Mouse (Mus musculus): ENCODE results near the gene Clybl.
A peak's percentile ranks its signal among the peaks of the same experiment; 100 is the strongest.

The Clybl gene

GRCm38 (mm10) chr14:122181078-122181814, at the start of gene Clybl:
Clybl (plus strand) TSS chr14:122181704.
- peak; percentile 82 for DNase-seq (ENCODE audit: low read depth)

- no peak for DNase-seq (ENCODE audit: low read depth)
Measured at GRCm38 (mm10) chr14:122136368-122136928, 45.1 kb upstream of the Clybl start.

- DNase-seq (ENCODE audit: low read depth) = no peak
Measured at GRCm38 (mm10) chr14:122137234-122137633, 44.3 kb upstream of the Clybl start.

GRCm38 (mm10) chr14:122140126-122140525, 41.4 kb upstream of the Clybl start:
- DNase-seq (ENCODE audit: low read depth) = no peak

- no peak for DNase-seq (ENCODE audit: low read depth)
Measured at GRCm38 (mm10) chr14:122143585-122144269, 37.8 kb upstream of the Clybl start.

GRCm38 (mm10) chr14:122145374-122145773, 36.1 kb upstream of the Clybl start:
- no peak for DNase-seq (ENCODE audit: low read depth)

GRCm38 (mm10) chr14:122150616-122151015, 30.9 kb upstream of the Clybl start:
- no peak for DNase-seq (ENCODE audit: low read depth)

GRCm38 (mm10) chr14:122157738-122158137, 23.8 kb upstream of the Clybl start:
- DNase-seq (ENCODE audit: low read depth) = no peak

GRCm38 (mm10) chr14:122160916-122161315, 20.6 kb upstream of the Clybl start:
- no peak for DNase-seq (ENCODE audit: low read depth)

GRCm38 (mm10) chr14:122168912-122169311, 12.6 kb upstream of the Clybl start:
- DNase-seq (ENCODE audit: low read depth) = no peak

GRCm38 (mm10) chr14:122170202-122170781, 11.2 kb upstream of the Clybl start:
- no peak for DNase-seq (ENCODE audit: low read depth)

- no peak for DNase-seq (ENCODE audit: low read depth)
Measured at GRCm38 (mm10) chr14:122171031-122171430, 10.5 kb upstream of the Clybl start.

GRCm38 (mm10) chr14:122176263-122176798, 5.2 kb upstream of the Clybl start:
- DNase-seq (ENCODE audit: low read depth) = no peak

- DNase-seq (ENCODE audit: low read depth) = no peak
Measured at GRCm38 (mm10) chr14:122179262-122179661, 2.2 kb upstream of the Clybl start.

- DNase-seq (ENCODE audit: low read depth) = no peak
Measured at GRCm38 (mm10) chr14:122181815-122182157, 282 bp downstream of the Clybl start.

GRCm38 (mm10) chr14:122182220-122182619, 716 bp downstream of the Clybl start:
- DNase-seq (ENCODE audit: low read depth) = no peak

GRCm38 (mm10) chr14:122183974-122184373, 2.5 kb downstream of the Clybl start:
- DNase-seq (ENCODE audit: low read depth) = peak; percentile 38

GRCm38 (mm10) chr14:122188250-122188649, 6.7 kb downstream of the Clybl start:
- no peak for DNase-seq (ENCODE audit: low read depth)

GRCm38 (mm10) chr14:122189901-122190300, 8.4 kb downstream of the Clybl start:
- DNase-seq (ENCODE audit: low read depth) = no peak

GRCm38 (mm10) chr14:122190527-122190926, 9.0 kb downstream of the Clybl start:
- no peak for DNase-seq (ENCODE audit: low read depth)

GRCm38 (mm10) chr14:122190941-122191510, 9.5 kb downstream of the Clybl start:
- DNase-seq (ENCODE audit: low read depth) = peak; percentile 70

- no peak for DNase-seq (ENCODE audit: low read depth)
Measured at GRCm38 (mm10) chr14:122194630-122195029, 13.1 kb downstream of the Clybl start.

All from c-Kit-positive CD71-negative TER-119-negative erythroid progenitor cells, embryonic 14.5 days (primary cell).